Mouse (Mus musculus) splenic B cell, adult 2 months (primary cell): ENCODE measurements around the gene C1qtnf1.

Experiments used
- DNase-seq: peaks from one replicate; pipeline ENCODE4 v3.0.0-alpha.2; 2011; ENCODE audit warnings: low read depth, low spot score
- H3K27me3 ChIP-seq: 2 replicates; pipeline ENCODE4 v1.6.1; 2012; ENCODE audit warnings: mild to moderate bottlenecking, low read length, moderate library complexity, mixed read lengths; ENCODE audit not compliant: control insufficient read depth, poor library complexity, insufficient read depth, severe bottlenecking
- H3K36me3 ChIP-seq: 2 replicates; pipeline ENCODE4 v1.6.1; 2012; ENCODE audit warnings: mild to moderate bottlenecking, low read length, moderate library complexity, mixed read lengths; ENCODE audit not compliant: control insufficient read depth, poor library complexity, insufficient read depth, severe bottlenecking

C1qtnf1 gene

DNA sequence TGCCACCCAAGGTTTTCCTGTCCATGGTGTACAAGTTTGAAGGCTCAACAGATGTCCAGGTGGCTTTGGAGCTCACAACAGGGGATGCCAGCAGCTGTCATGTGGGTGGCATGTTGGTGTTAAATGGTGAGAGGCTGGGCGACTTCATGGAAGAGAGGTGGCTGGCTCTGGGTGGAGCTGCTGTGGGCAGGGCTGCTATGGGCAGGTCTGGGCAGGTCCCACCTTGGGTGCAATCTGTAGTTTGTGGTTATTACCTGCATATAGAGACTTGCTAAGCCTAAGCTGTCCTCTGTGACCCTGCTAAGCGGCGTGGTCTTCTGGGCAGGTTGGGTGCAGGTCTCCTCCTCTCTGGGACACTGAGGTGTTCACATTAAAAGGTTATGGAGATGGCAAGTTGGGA is 57.8 kb downstream of the C1qtnf1 start:
- no peaks in the 10 kb centered on the region for H3K27me3 ChIP-seq
- peaks cover 4% of the 10 kb centered on the region for H3K36me3 ChIP-seq
- DNase-seq, result no peak

DNA sequence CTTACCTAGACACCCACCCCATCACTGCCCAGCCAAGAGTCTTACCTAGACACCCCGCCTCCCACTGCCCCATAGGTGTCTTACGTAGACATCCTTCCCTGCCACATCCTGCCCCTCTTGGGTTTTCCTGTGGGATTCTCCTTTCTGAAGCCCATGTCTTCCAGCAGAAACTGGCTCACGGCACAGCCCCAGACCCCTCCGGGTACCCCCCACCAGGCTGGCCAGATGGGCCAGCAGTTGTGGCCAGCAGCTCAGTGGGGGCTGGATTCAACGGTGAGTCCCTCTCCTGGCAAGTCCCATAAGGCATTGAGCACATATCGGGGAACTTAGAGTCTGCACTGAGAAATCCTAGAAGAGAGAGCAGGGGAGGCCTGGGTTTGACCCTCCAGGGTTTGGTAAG is 58.3 kb downstream of the C1qtnf1 start:
- Histone ChIP-seq H3K27me3 (no peaks in the 10 kb centered on the region), H3K36me3 (peaks cover 4% of the 10 kb centered on the region)
- no peak for DNase-seq

DNA sequence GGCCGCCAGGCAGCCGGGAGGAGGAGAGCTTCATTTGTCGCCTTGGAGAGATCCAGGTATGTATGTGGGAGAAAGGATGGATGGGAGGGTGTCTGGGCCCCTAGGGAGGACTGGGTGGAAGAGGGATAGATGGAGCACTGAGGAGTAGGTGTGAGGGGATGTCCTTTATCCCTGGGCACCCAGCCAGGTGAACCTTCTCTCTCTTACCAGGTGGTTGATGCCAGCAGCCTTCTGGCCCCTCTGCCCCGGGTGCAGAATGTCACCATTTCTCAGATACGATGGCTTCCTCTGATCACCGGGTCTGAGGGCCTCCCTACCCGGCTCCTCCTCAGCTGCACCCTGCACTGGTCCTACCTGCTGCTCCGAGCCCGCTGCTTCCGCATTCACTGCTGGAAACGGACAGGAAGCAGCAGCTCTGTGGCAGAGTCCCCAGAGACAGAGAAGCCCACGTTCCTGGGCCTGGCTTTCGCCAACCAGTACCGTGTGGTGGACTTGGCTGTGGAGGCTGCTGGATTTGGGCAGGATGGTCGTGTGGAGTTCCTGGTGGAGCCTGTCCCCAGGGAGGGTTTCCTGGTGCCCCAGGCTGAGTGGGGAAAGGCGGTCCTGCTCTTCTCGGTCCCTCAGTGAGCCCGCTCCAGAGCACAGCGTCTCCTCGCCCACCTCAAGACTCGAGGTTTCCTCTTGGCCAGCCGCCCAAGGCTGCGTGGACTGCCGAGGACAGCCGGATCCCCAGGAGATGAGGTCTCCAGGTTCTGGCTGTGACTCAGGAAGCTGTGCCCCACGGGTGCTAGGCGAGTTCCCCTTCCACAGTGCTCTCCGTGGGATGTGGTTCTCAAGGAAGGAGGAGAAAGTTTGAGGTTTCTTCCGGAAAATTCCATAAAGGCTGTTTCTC is 59.1 kb downstream of the C1qtnf1 start:
- Histone ChIP-seq H3K27me3 (no peaks in the 10 kb centered on the region), H3K36me3 (peaks cover 4% of the 10 kb centered on the region)

DNA sequence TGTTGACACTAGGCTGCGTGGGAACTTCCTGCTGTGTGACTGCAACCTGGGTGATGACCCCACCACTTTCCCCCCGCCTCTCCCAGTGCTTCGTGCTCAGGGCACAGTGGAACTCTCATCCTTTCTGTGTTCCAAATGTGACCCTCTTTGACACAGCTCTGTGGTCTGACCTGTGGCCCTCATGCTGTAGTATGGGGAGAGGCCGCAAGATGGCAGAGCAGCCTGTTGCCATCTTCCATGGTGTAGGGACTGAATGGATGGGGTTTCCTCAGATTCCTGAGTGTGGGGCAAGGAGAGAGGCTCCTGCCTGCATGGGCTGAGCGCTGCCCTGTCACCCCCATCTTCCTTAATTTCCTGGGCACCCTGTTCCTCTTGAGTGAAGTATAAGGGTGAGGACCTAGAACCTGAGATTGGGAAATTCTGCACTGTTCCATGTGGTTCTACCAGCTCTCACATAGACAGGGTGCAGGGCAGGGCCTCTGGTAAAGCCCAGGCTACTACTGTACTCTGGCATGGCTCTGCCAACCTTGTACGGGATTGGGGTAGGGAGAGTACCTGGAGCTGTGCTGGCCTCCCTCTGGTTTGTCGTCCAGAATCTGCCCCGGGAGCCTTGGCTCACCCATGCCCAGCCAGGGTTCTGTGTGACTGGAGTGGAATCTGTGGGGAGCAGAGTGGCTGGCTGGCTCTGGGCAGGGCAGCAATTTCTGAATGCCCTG is 60.3 kb downstream of the C1qtnf1 start:
- H3K27me3 ChIP-seq, result no peaks in the 10 kb centered on the region
- no peaks in the 10 kb centered on the region for H3K36me3 ChIP-seq
- DNase-seq, result no peak

More for the DNA sequence above, 59.1 kb downstream of the C1qtnf1 start:
- no peak for DNase-seq

DNA sequence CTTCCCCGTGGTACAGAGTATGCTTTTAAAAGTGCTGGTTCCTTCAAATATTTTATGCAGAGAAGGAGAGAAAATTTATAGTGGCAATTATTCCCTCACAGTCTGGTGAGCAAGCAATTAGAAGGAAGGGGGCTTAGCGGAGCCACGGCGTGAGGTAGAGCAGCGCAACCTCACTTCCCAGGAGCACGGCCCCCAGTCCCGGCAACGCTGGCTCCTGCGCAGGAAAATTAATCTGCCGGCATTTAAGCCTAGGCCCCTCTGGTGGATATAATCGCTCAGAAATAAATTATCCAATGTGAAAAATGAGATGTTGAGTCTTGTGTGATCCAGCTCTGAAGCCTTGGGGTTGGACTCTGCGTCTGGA is 60.9 kb downstream of the C1qtnf1 start:
- DNase-seq, result no peak
- H3K27me3 ChIP-seq, result no peaks in the 10 kb centered on the region
- H3K36me3 ChIP-seq, result no peaks in the 10 kb centered on the region

DNA sequence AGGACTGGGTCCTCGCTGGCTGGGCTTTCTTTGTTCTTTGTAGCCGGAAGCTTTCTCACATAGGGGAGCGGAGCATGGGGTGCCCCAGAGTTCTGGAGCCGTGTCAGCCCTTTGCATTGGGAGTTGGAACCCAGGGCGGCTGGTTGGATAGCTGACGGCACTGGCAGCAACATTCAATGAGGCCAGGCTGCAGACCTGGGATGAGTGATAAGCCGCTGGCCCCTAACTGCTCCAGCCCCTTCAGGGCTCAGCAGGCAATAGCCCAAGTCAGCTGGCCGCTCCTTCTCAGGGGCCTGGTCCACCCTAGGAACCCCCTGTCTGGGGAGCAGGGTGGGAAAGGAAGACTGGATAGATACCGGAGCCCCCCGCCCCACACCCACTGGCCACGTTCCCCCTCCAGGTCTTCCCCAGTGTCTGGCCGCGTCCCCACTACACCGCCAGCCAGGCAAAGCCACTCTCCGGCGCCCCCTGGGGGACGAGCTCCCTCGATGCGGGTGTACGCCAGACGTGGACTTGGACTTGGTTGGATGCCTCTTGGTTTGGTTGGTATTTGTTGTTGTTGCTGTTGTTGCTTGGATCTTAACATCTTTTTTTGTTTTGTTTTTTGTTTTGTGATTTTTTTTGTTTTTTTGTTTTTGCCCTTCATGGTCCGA is 62.7 kb downstream of the C1qtnf1 start:
- DNase-seq, result peak; percentile 72
- H3K36me3 ChIP-seq, result no peaks in the 10 kb centered on the region
- H3K27me3 ChIP-seq, result no peaks in the 10 kb centered on the region

DNA sequence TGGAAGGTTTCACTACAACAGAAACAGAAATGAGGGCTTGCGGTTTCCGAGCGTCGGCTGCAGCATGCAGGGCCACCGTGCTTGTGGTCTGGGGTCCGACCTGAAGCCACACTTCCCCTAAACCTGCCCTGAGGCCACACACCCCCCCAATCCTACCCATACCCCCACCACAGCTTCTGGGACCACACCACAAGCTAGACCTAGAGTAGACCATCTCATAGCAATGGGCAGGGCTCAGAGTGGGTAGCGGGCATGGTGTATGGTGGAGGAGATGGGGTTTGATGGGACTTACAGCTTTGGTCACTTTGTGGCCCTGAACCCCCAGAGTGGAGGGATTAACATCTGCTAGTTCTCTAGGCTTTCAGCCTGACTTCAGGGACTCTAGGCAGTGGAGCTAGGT is 63.2 kb downstream of the C1qtnf1 start:
- DNase-seq, result no peak
- H3K27me3 ChIP-seq, result no peaks in the 10 kb centered on the region
- no peaks in the 10 kb centered on the region for H3K36me3 ChIP-seq

DNA sequence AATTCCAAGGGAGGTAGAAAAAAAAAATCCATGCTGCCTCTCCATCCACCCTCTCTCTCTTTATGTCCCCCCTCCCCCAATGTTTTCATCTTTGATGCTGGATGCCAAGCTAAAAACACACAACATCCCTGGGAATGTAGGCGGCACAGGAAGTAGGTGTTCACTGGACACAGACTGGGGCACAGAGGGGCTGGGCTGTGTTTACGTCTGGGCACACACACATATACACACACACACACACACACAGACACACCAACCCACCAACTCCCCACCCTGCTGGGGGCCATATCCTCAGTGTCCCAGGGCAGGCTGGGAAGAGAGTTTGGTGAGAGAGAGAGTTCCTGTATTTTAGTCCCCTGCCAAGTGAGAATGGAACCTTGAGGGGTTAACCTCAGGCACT is 65.5 kb downstream of the C1qtnf1 start:
- no peaks in the 10 kb centered on the region for H3K27me3 ChIP-seq
- no peaks in the 10 kb centered on the region for H3K36me3 ChIP-seq
- no peak for DNase-seq

DNA sequence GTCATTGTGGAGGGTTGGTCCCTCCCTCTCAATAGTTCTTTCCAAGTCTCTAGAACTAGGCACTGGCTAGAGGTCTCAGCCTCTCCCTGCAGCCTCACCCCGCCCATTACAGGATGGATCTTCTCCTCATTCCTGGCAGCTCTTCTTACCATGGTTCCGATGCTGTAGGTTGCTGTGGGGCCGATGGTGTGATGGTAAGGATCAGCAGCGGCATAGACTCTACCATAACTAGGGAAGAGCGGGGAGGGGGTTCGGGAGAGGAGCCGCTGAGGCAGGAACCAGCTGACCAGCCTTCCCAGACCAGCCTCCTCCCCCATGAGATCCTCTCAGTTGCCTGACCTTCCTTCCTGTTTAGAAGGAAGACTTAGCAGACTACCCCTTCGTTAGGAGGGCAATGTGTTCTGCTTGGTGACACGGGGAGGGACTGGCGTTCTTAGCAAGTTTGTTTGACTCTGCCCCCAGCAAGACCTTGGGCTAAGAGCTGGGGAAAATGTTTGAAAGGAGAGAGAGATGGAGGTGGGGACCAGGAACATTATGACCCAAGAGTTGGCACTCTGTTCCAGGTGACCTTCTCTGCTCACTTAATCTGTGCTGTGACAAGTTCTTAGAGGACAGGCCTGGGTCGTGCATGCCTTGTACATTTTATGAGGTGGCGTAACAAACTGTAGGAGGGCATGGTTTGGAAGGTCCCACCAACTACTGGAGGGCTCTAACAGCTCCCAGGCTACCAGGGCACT is 66.2 kb downstream of the C1qtnf1 start:
- H3K27me3 ChIP-seq, result no peaks in the 10 kb centered on the region
- no peaks in the 10 kb centered on the region for H3K36me3 ChIP-seq
- DNase-seq, result no peak

DNA sequence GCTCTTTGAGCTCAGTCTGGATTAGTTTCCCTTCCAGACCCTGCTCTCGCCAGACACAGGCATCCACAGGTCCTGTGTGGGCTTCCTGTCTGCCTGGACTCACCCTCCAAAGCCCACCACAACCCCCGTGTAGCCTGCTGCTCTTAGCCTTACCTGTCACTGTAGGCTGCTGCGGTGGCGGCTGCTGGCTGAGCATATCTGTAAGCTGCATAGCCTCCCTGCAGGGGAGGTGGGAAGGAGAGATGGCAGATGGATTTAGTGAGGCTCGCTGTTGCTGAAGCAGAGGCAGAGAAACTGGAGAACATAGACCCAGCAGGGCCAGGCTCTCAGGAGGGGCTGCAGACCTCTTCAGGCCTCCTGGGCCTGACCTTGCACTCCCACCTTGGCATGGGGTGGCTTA is 67.1 kb downstream of the C1qtnf1 start:
- no peaks in the 10 kb centered on the region for H3K27me3 ChIP-seq
- no peaks in the 10 kb centered on the region for H3K36me3 ChIP-seq
- no peak for DNase-seq

DNA sequence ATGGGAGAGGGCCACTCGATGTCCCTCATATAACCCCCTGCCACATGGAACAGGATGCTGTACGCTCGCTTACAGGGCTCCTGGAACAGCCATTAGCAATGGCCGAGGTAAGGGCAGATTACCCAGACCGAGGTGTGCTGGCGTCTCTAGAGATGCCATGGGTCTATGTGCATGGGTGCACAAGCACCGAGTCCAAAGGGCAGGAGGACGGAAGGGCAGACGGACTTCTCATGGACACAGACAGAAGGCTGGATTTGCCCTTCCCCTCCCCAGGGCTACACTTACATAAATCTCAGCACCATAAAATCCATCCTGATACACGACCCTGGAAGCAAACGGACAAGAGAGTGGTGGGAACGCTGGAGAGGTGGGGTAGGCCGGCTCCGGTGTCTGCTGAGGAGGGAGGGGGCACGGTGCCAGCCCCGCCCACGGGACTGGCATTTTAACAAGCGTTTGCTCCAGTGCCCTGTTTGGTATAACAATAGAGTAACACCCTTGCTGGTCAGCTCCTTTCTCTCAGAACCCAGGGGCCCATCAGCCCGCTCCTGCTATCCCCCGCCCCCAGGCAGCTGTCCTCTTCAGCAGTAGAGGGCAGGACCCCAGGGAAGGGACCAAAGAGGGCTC is 68.2 kb downstream of the C1qtnf1 start:
- no peak for DNase-seq
- no peaks in the 10 kb centered on the region for H3K27me3 ChIP-seq
- no peaks in the 10 kb centered on the region for H3K36me3 ChIP-seq
